Mouse (Mus musculus): ENCODE data around the gene BC052040.

DNA sequence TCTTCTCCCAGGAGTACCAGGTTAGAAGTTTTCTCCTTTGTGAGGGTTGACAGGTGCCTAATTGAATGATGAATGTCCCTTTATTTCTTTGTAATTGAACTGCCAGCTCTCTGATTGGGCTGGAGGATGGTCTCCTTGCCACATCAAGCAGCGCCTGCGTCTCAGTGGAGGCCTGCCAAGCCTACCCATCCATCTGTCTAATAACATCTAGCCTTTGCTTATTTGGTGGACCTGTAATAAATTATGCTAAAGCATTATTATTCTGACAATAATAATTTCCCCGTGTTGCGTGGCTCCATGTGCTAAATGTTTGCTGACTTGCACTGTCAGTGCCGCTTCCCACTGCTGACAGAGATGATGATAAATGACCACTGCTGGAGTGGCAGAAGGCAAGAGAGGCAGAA is 49.5 kb downstream of the BC052040 start:
- TF ChIP-seq POLR2A (IDR thresholded peaks at IDR 0.05; ENCODE audit: control insufficient read depth, extremely low read depth, insufficient read depth, low read length, poor library complexity) = no peak
- no peak for TF ChIP-seq CTCF (IDR thresholded peaks at IDR 0.05; ENCODE audit: borderline replicate concordance, control insufficient read depth, extremely low read depth, insufficient read depth, low read length, poor library complexity)
